Mouse (Mus musculus) brown adipose tissue, adult 24 weeks (tissue): ENCODE data around the gene Fam193a. TPM values are rescaled to one million over a fixed set of nuclear protein-coding genes. Genes with fewer than 3 reads are reported as not detected.

Source experiments
- H3K27ac ChIP-seq: fragments of 200-500 bp; replicated peaks from 2 replicates; pipeline ENCODE4 v1.5.1; 2012; ENCODE audit warnings: low read depth, mild to moderate bottlenecking, low read length
- H3K4me1 ChIP-seq: fragments of 200-500 bp; 2 replicates; pipeline ENCODE4 v1.6.1; 2012; ENCODE audit warnings: low read length, mixed read lengths; ENCODE audit not compliant: control insufficient read depth, insufficient read depth, insufficient read length
- H3K4me3 ChIP-seq: fragments of 200-500 bp; 2 replicates; pipeline ENCODE4 v1.5.1; 2012; ENCODE audit warnings: low read depth, mild to moderate bottlenecking, low read length, moderate library complexity; ENCODE audit not compliant: insufficient read depth
- polyA plus RNA-seq: library from polyadenylated mRNA; stranded (reverse); fragments of >200 nt; gene quantifications from 2 replicates; pipeline ENCODE4 v1.2.4, GENCODE M21; 2012; ENCODE audit not compliant: missing spikeins, insufficient read depth, insufficient read length

Gene Fam193a
- polyA plus RNA-seq, 1 experiment: 7.2 TPM

- Histone ChIP-seq H3K4me1 (peaks cover 16% of the 10 kb centered on the region), H3K4me3 (no peak overlapping the region), H3K27ac (no peak overlapping the region)
Measured at GRCm38 (mm10) chr5:34530687-34531086, 161.0 kb downstream of the Fam193a start.

GRCm38 (mm10) chr5:34533066-34533465 is 163.3 kb downstream of the Fam193a start:
- Histone ChIP-seq H3K27ac (peak overlapping the region; percentile 31; the same call in 1 of the 2 replicates), H3K4me1 (peaks cover 16% of the 10 kb centered on the region), H3K4me3 (no peak overlapping the region)

GRCm38 (mm10) chr5:34533820-34534219 is 164.1 kb downstream of the Fam193a start:
- Histone ChIP-seq H3K4me3 (no peak overlapping the region), H3K27ac (peak overlapping the region; percentile 77), H3K4me1 (peaks cover 11% of the 10 kb centered on the region)

- peak overlapping the region; percentile 78 for H3K27ac ChIP-seq
- H3K4me1 ChIP-seq: peaks cover 11% of the 10 kb centered on the region
- no peak overlapping the region for H3K4me3 ChIP-seq
Measured at GRCm38 (mm10) chr5:34534776-34535581, 165.2 kb downstream of the Fam193a start.

GRCm38 (mm10) chr5:34535831-34536230 is 166.1 kb downstream of the Fam193a start:
- peaks cover 8% of the 10 kb centered on the region for H3K4me1 ChIP-seq
- peak overlapping the region; percentile 78 for H3K27ac ChIP-seq
- H3K4me3 ChIP-seq: no peak overlapping the region

Other genes with a start within 250 kb of the Fam193a start
- gene Poln, start 200.5 kb upstream of the Fam193a start, polyA plus RNA-seq: 137 and 175 TPM in 2 replicates
- 24.5 and 28.1 TPM in 2 replicates for gene Haus3, start 200.4 kb upstream of the Fam193a start, polyA plus RNA-seq
- 69.9 and 70.6 TPM in 2 replicates for gene Mxd4, start 182.2 kb upstream of the Fam193a start, polyA plus RNA-seq
- gene Zfyve28, start 81.5 kb upstream of the Fam193a start, polyA plus RNA-seq: 1.2 TPM in 1 of 2 replicates, not detected in the other
- not detected in 2 replicates for gene Cfap99, start 81.3 kb upstream of the Fam193a start, polyA plus RNA-seq
- 53.1 and 58.1 TPM in 2 replicates for gene Rnf4, start 33.6 kb upstream of the Fam193a start, polyA plus RNA-seq
- gene Tnip2, start 144.1 kb downstream of the Fam193a start, polyA plus RNA-seq: 4.3 and 4.8 TPM in 2 replicates
- 2.7 and 3.0 TPM in 2 replicates for gene Sh3bp2, start 155.9 kb downstream of the Fam193a start, polyA plus RNA-seq
- 62.4 and 72.7 TPM in 2 replicates for gene Add1, start 203.7 kb downstream of the Fam193a start, polyA plus RNA-seq